Mouse (Mus musculus): ENCODE measurements at regions not wholly inside any gene's neighbourhood (a gene's known extent, or its start where the extent isn't known, plus 50 kb on each side); places are given as distances from the start of the nearest gene placed in this dataset.

DNA sequence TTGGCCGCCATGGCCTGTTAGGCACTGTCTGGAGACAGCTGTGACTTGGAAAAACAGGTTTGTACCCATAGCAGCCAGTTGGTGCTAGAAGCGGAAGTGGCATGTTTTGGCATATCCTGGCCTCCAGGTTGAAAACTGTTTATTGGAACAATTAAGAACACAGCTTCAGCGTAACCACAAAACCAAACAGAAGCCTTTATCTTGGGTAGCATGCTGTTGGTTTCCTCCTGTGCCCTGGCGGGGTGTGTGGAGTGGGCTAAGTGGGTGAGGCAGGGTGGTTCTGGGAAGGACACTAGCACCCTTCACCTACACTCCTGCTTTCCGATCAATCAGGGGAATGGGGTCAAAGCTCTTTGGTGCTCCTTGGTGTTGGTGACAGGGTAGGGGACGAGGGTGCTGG lies 114.4 kb upstream of the Haao start:
- Histone ChIP-seq H3K4me2 (ENCODE audit: low read depth, low read length) (no peak overlapping the region), H3K9ac (ENCODE audit: low read length) (no peak overlapping the region), H3K27me3 (ENCODE audit: control insufficient read depth, insufficient read depth, low read depth, low read length) (no peaks in the 10 kb centered on the region), H3K27ac (ENCODE audit: low read length) (no peak overlapping the region), H3K4me1 (replicated peaks; ENCODE audit: control insufficient read depth, insufficient read depth, low read length) (peaks cover 35% of the 10 kb centered on the region), H3K4me3 (ENCODE audit: low read length) (no peak overlapping the region), H3K36me3 (ENCODE audit: control insufficient read depth, insufficient read depth, low read length) (no peaks in the 10 kb centered on the region), H3K9me3 (ENCODE audit: control insufficient read depth, low read length) (no peaks in the 10 kb centered on the region; the same call in 1 of the 2 replicates)
- WGBS, result 82% methylated on average over 6 of the region's 6 CpGs
- no peak for ATAC-seq (ENCODE audit: low read depth)

DNA sequence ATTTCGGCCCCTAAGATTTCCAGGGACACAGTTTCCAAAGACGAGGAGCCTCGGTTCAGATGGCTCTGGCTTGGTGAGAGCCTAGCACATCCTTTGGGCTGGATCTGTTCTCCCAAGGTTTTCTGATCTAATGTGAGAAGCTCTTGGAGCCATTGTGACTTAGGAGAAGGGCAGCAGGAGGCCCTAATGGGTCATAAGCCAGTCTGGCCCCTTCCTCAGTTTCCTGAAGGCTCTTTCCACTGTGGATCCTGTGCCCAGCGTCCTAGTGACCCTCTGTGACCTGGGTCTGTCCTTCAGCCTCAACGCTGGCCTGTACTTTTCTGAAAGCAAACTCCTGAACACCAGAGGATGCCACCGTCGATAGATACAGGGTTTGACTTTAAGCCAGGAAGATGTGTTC lies 113.1 kb upstream of the Haao start:
- Histone ChIP-seq H3K27ac (ENCODE audit: low read length) (no peak overlapping the region), H3K4me3 (ENCODE audit: low read length) (no peak overlapping the region), H3K4me1 (replicated peaks; ENCODE audit: control insufficient read depth, insufficient read depth, low read length) (peaks cover 48% of the 10 kb centered on the region), H3K9me3 (ENCODE audit: control insufficient read depth, low read length) (no peaks in the 10 kb centered on the region; the same call in 1 of the 2 replicates), H3K27me3 (ENCODE audit: control insufficient read depth, insufficient read depth, low read depth, low read length) (no peaks in the 10 kb centered on the region), H3K4me2 (ENCODE audit: low read depth, low read length) (no peak overlapping the region), H3K9ac (ENCODE audit: low read length) (no peak overlapping the region), H3K36me3 (ENCODE audit: control insufficient read depth, insufficient read depth, low read length) (no peaks in the 10 kb centered on the region)
- 76% methylated on average over 7 of the region's 7 CpGs for WGBS
- ATAC-seq (ENCODE audit: low read depth), result no peak

DNA sequence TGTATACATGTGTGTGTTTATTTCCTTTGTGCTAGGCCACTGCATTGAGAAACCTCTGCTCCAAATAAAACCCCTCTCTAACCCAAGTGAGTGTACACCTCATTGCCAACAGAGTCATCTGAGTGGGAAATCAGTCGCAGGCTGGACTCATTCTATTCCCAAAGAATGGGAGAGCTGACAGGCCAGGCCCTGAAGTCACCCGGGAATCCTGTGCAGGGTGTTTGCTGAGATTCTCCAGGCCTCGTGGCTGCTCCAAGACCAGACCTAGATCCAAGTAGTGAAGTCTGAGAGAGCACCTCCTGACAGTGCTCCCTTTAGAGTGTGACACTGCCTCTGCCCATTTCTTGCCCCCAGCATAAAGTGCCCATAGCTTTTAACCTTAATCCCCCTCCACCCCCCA lies 112.4 kb upstream of the Haao start:
- WGBS, result 38% methylated on average over 3 of the region's 3 CpGs
- peaks cover 55% of the 10 kb centered on the region for H3K4me1 ChIP-seq (replicated peaks; ENCODE audit: control insufficient read depth, insufficient read depth, low read length)

DNA sequence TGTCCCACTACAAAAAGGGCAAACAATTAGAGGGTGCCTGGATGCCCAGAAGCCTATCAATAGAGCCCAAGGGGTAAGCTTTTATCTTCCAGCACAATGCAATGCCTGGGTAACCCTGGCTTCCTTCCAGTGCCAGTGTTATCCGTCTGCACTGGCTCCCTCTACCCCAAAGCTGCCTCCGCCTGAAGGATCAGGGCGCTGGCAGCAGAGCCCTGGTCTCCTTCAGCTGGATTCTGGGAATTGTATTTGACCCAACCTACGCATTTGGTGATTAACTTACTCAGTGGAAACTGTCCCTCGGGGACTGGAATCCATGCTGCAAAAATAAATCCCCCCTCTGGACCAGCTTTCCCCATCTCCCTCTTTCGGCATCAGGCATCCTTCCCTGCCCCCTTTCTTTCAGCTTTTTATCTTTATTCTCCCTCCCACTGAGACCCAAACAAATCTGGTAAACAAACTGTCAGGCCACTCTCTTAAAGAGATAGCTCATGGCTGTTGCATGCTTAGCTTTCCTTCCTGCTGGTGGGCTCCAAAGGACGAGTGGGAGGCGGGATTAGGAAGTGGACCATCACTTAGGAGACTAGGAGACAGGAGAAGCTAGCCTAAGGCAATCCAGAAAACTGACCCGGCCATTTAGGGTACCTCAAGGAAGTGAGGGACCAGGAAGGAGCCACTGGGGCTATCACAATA lies 111.5 kb upstream of the Haao start:
- Histone ChIP-seq H3K9me3 (ENCODE audit: control insufficient read depth, low read length) (no peaks in the 10 kb centered on the region), H3K9ac (ENCODE audit: low read length) (peak overlapping the region; percentile 36; the same call in 1 of the 2 replicates), H3K36me3 (ENCODE audit: control insufficient read depth, insufficient read depth, low read length) (no peaks in the 10 kb centered on the region), H3K27me3 (ENCODE audit: control insufficient read depth, insufficient read depth, low read depth, low read length) (no peaks in the 10 kb centered on the region), H3K27ac (ENCODE audit: low read length) (peak overlapping the region; percentile 64), H3K4me2 (ENCODE audit: low read depth, low read length) (peak overlapping the region; percentile 18; the same call in 1 of the 2 replicates), H3K4me1 (replicated peaks; ENCODE audit: control insufficient read depth, insufficient read depth, low read length) (peaks cover 63% of the 10 kb centered on the region), H3K4me3 (ENCODE audit: low read length) (no peak overlapping the region)
- peak; percentile 37; the same call in 1 of the 2 replicates for ATAC-seq (ENCODE audit: low read depth)
- WGBS, result 32% methylated on average over 9 of the region's 9 CpGs

More for the DNA sequence above, 112.4 kb upstream of the Haao start:
- Histone ChIP-seq H3K4me2 (ENCODE audit: low read depth, low read length) (no peak overlapping the region), H3K9ac (ENCODE audit: low read length) (no peak overlapping the region), H3K36me3 (ENCODE audit: control insufficient read depth, insufficient read depth, low read length) (no peaks in the 10 kb centered on the region), H3K27ac (ENCODE audit: low read length) (peak overlapping the region; percentile 64), H3K9me3 (ENCODE audit: control insufficient read depth, low read length) (no peaks in the 10 kb centered on the region), H3K27me3 (ENCODE audit: control insufficient read depth, insufficient read depth, low read depth, low read length) (no peaks in the 10 kb centered on the region), H3K4me3 (ENCODE audit: low read length) (no peak overlapping the region)
- no peak for ATAC-seq (ENCODE audit: low read depth)

DNA sequence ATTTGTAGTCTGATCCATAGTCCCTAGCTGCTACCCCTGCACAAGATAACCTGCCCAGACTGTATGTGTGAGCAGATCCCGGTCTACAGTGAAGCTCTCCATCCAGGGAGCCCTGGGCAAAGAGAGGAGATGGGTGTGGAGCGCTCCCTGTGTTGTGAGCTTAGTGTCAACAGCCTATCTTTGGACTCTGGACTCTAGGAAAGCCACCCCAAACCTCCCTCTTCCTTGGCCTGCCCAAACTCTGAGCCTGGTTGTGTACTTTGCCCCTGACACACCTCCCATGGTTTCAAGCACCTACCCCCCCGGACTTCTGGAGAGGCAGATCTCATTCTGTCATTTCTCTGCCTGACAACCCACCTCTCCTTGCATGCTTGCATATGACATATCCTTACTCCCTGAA lies 110.9 kb upstream of the Haao start:
- no peak for ATAC-seq (ENCODE audit: low read depth)
- WGBS, result 64% methylated on average over 3 of the region's 3 CpGs
- H3K9me3 ChIP-seq (ENCODE audit: control insufficient read depth, low read length), result no peaks in the 10 kb centered on the region
- peak overlapping the region; percentile 36; the same call in 1 of the 2 replicates for H3K9ac ChIP-seq (ENCODE audit: low read length)
- H3K27ac ChIP-seq (ENCODE audit: low read length), result peak overlapping the region; percentile 64
- peaks cover 69% of the 10 kb centered on the region for H3K4me1 ChIP-seq (replicated peaks; ENCODE audit: control insufficient read depth, insufficient read depth, low read length)
- no peaks in the 10 kb centered on the region for H3K36me3 ChIP-seq (ENCODE audit: control insufficient read depth, insufficient read depth, low read length)
- no peaks in the 10 kb centered on the region for H3K27me3 ChIP-seq (ENCODE audit: control insufficient read depth, insufficient read depth, low read depth, low read length)
- H3K4me3 ChIP-seq (ENCODE audit: low read length), result no peak overlapping the region
- peak overlapping the region; percentile 18; the same call in 1 of the 2 replicates for H3K4me2 ChIP-seq (ENCODE audit: low read depth, low read length)

DNA sequence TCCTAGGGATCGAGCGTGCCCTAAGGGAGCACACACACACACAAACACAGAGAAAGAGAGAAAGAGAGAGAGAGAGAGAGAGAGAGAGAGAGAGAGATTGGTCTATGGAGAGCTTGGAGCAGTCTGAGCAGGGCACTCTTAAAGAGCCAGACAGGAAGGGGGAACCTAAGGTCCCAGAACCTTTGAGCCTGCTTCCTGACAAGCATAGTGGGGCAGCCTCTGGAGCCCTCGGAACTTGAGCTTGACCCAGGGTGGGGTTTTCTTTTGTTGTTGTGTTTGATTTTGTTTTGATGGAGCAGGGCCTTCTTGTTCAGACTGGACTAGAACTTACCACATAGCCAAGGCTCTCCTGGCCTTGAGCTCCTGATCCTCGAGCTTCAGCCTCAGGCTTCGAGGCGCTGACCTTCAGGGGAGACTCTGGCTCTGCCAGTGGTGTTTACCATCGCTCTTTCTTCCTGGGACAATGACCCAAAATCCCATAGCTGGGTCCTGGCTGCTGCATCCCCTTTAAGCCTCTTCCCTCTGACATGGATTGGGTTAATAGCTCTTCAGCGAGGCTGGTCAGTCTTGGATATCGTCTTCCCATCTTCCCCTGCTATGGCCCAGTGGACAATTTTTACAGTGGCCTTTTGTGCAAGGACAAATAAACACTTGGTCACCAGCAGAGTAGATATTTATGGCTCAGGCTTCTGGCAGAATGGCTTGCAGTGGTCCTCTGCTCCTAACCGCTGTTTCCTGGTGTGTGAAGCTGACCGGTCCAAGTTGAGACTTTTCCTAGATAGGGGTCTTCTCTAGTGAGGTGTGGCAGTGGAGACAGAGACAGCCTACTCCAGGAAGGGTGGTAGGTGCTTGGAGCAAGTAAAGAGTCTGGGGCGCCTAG lies 110.1 kb upstream of the Haao start:
- Histone ChIP-seq H3K4me1 (replicated peaks; ENCODE audit: control insufficient read depth, insufficient read depth, low read length) (peaks cover 70% of the 10 kb centered on the region), H3K9me3 (ENCODE audit: control insufficient read depth, low read length) (no peaks in the 10 kb centered on the region), H3K4me3 (ENCODE audit: low read length) (no peak overlapping the region), H3K4me2 (ENCODE audit: low read depth, low read length) (no peak overlapping the region), H3K27me3 (ENCODE audit: control insufficient read depth, insufficient read depth, low read depth, low read length) (no peaks in the 10 kb centered on the region), H3K9ac (ENCODE audit: low read length) (no peak overlapping the region), H3K36me3 (ENCODE audit: control insufficient read depth, insufficient read depth, low read length) (no peaks in the 10 kb centered on the region), H3K27ac (ENCODE audit: low read length) (peak overlapping the region; percentile 64)
- no peak for ATAC-seq (ENCODE audit: low read depth)
- WGBS, result 48% methylated on average over 12 of the region's 12 CpGs

DNA sequence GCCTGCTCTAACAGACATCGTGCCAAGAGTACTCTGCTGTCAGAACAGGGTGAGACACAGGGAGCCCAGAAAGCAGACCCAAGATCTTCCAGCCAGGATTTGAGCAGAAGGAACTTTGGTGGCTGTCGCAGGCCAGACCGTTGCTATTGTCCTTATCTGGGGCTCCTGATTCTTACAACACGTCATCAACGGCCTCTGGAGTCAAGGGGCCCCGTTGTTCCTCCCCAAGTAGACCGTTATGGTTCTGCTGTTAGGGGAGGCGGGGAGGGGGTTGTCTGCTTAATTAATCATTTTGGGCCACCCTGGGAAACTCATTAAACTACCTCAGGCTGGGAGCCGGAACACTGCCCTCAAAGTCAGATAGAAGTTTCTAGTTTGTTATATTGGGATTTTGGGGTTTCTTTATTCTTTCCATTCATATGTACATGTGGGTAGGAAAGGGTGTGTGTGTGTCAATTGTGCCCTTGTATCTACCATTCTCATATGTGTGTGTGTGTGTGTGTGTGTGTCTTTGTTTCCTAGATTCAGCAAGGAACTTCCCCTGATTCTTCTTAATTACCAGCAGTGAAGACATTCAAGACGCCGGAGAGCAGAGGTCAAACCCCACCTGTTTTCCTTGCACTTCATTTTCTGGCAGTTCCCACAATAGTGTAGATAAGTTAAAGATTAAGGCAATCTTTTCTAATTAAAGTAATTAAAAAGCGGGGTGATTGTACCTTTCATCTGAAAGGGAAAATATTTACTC lies 109.2 kb upstream of the Haao start:
- H3K4me3 ChIP-seq (ENCODE audit: low read length), result no peak overlapping the region
- no peaks in the 10 kb centered on the region for H3K27me3 ChIP-seq (ENCODE audit: control insufficient read depth, insufficient read depth, low read depth, low read length)
- H3K4me2 ChIP-seq (ENCODE audit: low read depth, low read length), result no peak overlapping the region
- H3K9ac ChIP-seq (ENCODE audit: low read length), result peak overlapping the region; percentile 6; the same call in 1 of the 2 replicates
- H3K27ac ChIP-seq (ENCODE audit: low read length), result peak overlapping the region; percentile 97
- WGBS, result 39% methylated on average over 12 of the region's 12 CpGs
- peaks cover 64% of the 10 kb centered on the region for H3K4me1 ChIP-seq (replicated peaks; ENCODE audit: control insufficient read depth, insufficient read depth, low read length)
- no peak for ATAC-seq (ENCODE audit: low read depth)
- no peaks in the 10 kb centered on the region for H3K36me3 ChIP-seq (ENCODE audit: control insufficient read depth, insufficient read depth, low read length)
- no peaks in the 10 kb centered on the region for H3K9me3 ChIP-seq (ENCODE audit: control insufficient read depth, low read length)

DNA sequence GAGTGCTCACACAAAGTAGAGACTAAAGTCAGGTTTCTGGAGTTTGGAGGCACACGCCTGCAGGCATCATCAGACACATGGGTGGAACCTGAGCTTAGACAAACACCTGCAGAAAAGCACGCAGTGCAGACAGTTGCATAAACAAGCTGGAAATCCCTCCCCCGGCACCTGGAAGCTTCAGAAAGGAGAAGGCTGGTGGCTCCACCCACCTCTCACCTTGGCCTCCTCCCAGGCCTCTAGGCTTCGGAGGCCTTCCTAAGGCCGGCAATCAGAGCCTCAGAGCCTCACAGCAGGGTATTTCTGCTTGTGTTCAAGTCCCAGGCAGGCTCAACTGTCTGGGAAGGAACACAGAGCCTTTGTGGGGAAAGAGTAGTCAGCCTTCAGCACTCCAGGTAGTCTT lies 108.2 kb upstream of the Haao start:
- no peak for ATAC-seq (ENCODE audit: low read depth)
- Histone ChIP-seq H3K9ac (ENCODE audit: low read length) (peak overlapping the region; percentile 6; the same call in 1 of the 2 replicates), H3K4me2 (ENCODE audit: low read depth, low read length) (no peak overlapping the region), H3K36me3 (ENCODE audit: control insufficient read depth, insufficient read depth, low read length) (no peaks in the 10 kb centered on the region), H3K9me3 (ENCODE audit: control insufficient read depth, low read length) (no peaks in the 10 kb centered on the region), H3K27ac (ENCODE audit: low read length) (peak overlapping the region; percentile 97), H3K4me3 (ENCODE audit: low read length) (no peak overlapping the region), H3K27me3 (ENCODE audit: control insufficient read depth, insufficient read depth, low read depth, low read length) (no peaks in the 10 kb centered on the region), H3K4me1 (replicated peaks; ENCODE audit: control insufficient read depth, insufficient read depth, low read length) (peaks cover 63% of the 10 kb centered on the region)
- WGBS, result 49% methylated on average over 5 of the region's 5 CpGs
